Mouse (Mus musculus) neural tube, embryonic 12.5 days (tissue): ENCODE measurements around the gene Hist1h2aa. TPM values are rescaled to one million over a fixed set of nuclear protein-coding genes. Genes with fewer than 3 reads are reported as not detected.
A peak's percentile ranks its signal among the peaks of the same experiment; 100 is the strongest.

Experiments used
- ATAC-seq: fragments of 200-750 bp; cut with Nextera tagmentation; 2 replicates; pipeline ENCODE4 v1.8.0; 2017; ENCODE audit warnings: low read depth, mild to moderate bottlenecking, moderate TSS enrichment, moderate library complexity; ENCODE audit not compliant: low FRiP score
- H3K27ac ChIP-seq: fragments of 300-500 bp; sonication (generic); 2 replicates; pipeline ENCODE4 v1.5.1; 2016
- H3K27me3 ChIP-seq: fragments of 300-500 bp; sonication (generic); replicated peaks from 2 replicates; pipeline ENCODE4 v1.6.1; 2016; ENCODE audit warnings: mild to moderate bottlenecking
- H3K36me3 ChIP-seq: fragments of 300-500 bp; sonication (generic); 2 replicates; pipeline ENCODE4 v1.6.1; 2016; ENCODE audit warnings: mild to moderate bottlenecking
- H3K4me1 ChIP-seq: fragments of 300-500 bp; sonication (generic); 2 replicates; pipeline ENCODE4 v1.6.1; 2016
- H3K4me2 ChIP-seq: fragments of 300-500 bp; sonication (generic); replicated peaks from 2 replicates; pipeline ENCODE4 v1.6.1; 2016; ENCODE audit warnings: mild to moderate bottlenecking
- H3K4me3 ChIP-seq: fragments of 300-500 bp; sonication (generic); 2 replicates; pipeline ENCODE4 v1.5.1; 2016
- H3K9ac ChIP-seq: fragments of 300-500 bp; sonication (generic); 2 replicates; pipeline ENCODE4 v1.6.1; 2016; ENCODE audit warnings: mild to moderate bottlenecking
- H3K9me3 ChIP-seq: fragments of 300-500 bp; sonication (generic); 2 replicates; pipeline ENCODE4 v1.6.1; 2016; ENCODE audit warnings: mild to moderate bottlenecking
- WGBS: fragments of 180-500 bp; shearing (Covaris S2); methylation state at CpG from one replicate; pipeline ENCODE4 v1.1.7; 2016; 5-methylcytosine and 5-hydroxymethylcytosine counted together
- polyA plus RNA-seq: library from polyadenylated mRNA; unstranded; fragments of >200 nt; fragmentation: Nextera tagmentation; extraction: Ambion mirVana; gene quantifications from 2 replicates; pipeline ENCODE4 v1.2.1, GENCODE M21; 2016

Gene Hist1h2aa
- polyA plus RNA-seq, 1 experiment from 2014 or later = not detected

DNA sequence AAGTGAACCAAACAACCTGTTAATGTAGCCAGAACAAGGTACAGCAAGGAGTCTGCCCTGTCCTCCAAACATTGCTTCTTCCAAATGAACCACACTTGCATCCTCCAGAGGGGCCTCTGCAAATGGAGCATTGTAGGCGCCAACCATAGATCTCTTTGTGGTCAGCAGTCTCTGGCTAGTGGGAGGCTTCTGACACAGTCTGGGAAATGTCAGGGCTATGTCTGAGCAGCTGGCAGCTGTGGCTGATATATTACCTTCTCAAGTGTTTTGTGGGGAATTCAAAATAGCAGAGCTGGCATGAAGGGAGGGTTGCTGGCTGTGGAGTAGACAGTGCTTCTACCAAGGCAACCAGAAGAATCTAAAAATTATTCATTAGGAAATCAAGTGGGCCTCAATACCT is 18.1 kb upstream of the Hist1h2aa start:
- H3K27ac ChIP-seq = no peak overlapping the region
- no peaks in the 10 kb centered on the region for H3K9me3 ChIP-seq
- ATAC-seq = no peak
- peaks cover 3% of the 10 kb centered on the region; the same call in 1 of the 2 replicates for H3K4me1 ChIP-seq
- H3K9ac ChIP-seq = no peak overlapping the region
- no peak overlapping the region for H3K4me3 ChIP-seq
- no peaks in the 10 kb centered on the region for H3K27me3 ChIP-seq
- no peaks in the 10 kb centered on the region for H3K36me3 ChIP-seq
- WGBS = 84% methylated on average over 1 of the region's 1 CpGs
- H3K4me2 ChIP-seq = no peak overlapping the region

GRCm38 (mm10) chr13:23917674-23918073 is 16.6 kb upstream of the Hist1h2aa start:
- peaks cover 3% of the 10 kb centered on the region; the same call in 1 of the 2 replicates for H3K4me1 ChIP-seq
- H3K36me3 ChIP-seq = no peaks in the 10 kb centered on the region
- H3K27me3 ChIP-seq = no peaks in the 10 kb centered on the region
- H3K4me2 ChIP-seq = no peak overlapping the region
- no peak overlapping the region for H3K9ac ChIP-seq
- no peak overlapping the region for H3K4me3 ChIP-seq
- H3K27ac ChIP-seq = no peak overlapping the region
- no peaks in the 10 kb centered on the region for H3K9me3 ChIP-seq
- no peak for ATAC-seq
- 78% methylated on average over 4 of the region's 4 CpGs for WGBS

- no peaks in the 10 kb centered on the region for H3K27me3 ChIP-seq
- no peak overlapping the region for H3K4me3 ChIP-seq
- ATAC-seq = no peak
- no peak overlapping the region for H3K4me2 ChIP-seq
- WGBS = 69% methylated on average over 2 of the region's 2 CpGs
- no peaks in the 10 kb centered on the region for H3K36me3 ChIP-seq
- no peaks in the 10 kb centered on the region for H3K4me1 ChIP-seq
- H3K27ac ChIP-seq = no peak overlapping the region
- H3K9ac ChIP-seq = no peak overlapping the region
- H3K9me3 ChIP-seq = no peaks in the 10 kb centered on the region
Measured at GRCm38 (mm10) chr13:23925792-23926191, 8.5 kb upstream of the Hist1h2aa start.

DNA sequence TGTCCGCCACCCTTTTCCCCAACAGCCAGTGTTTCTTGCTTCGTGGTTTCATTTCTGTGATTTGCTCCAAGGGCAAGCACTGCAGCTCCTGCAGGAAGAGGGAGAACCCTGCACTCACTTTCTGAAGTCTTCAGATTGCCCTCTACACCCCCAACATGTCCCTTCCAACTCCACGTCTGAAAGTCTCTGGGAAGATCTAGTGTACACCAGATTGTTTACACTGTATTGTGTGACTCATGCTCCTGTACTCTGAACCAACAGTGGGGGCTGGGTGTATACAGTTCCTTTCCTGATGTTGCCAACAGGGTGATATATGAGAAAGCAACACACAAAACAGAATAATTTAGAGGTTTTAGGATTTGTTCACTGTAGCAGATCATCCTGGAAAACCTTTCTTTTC is 5.6 kb upstream of the Hist1h2aa start:
- no peak overlapping the region for H3K9ac ChIP-seq
- no peaks in the 10 kb centered on the region; the same call in 1 of the 2 replicates for H3K9me3 ChIP-seq
- H3K36me3 ChIP-seq = no peaks in the 10 kb centered on the region
- 68% methylated on average over 3 of the region's 3 CpGs for WGBS
- no peaks in the 10 kb centered on the region for H3K4me1 ChIP-seq
- H3K4me3 ChIP-seq = no peak overlapping the region
- no peaks in the 10 kb centered on the region for H3K27me3 ChIP-seq
- ATAC-seq = no peak
- no peak overlapping the region for H3K27ac ChIP-seq
- H3K4me2 ChIP-seq = no peak overlapping the region

DNA sequence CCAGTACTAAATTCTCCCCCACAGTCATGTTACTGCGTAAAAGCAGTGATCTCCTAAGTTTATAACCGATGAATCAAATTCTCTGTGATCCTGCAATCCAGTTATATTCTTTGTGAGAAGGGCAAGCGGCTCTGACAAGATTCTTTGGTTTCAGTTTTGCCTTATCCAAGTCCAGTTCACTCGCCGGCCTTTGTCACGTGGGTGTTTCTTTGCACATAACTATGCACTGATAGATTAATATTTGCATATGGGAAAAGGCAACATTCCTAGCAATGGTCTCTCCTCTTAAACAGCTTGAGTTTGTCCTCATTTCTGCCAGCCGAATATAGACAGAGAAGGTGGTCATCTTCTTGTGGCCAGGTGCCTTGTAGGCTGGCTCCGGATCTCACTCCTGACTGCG is 3.8 kb upstream of the Hist1h2aa start:
- no peak overlapping the region for H3K27ac ChIP-seq
- ATAC-seq = no peak
- WGBS = 94% methylated on average over 9 of the region's 9 CpGs
- no peaks in the 10 kb centered on the region for H3K4me1 ChIP-seq
- H3K4me2 ChIP-seq = no peak overlapping the region
- H3K9me3 ChIP-seq = peaks cover 4% of the 10 kb centered on the region
- no peak overlapping the region for H3K9ac ChIP-seq
- no peaks in the 10 kb centered on the region for H3K36me3 ChIP-seq
- H3K4me3 ChIP-seq = no peak overlapping the region
- no peaks in the 10 kb centered on the region for H3K27me3 ChIP-seq

- Histone ChIP-seq H3K27ac (no peak overlapping the region), H3K4me3 (no peak overlapping the region), H3K9me3 (peaks cover 4% of the 10 kb centered on the region), H3K4me2 (no peak overlapping the region), H3K27me3 (no peaks in the 10 kb centered on the region), H3K36me3 (no peaks in the 10 kb centered on the region), H3K9ac (no peak overlapping the region), H3K4me1 (no peaks in the 10 kb centered on the region)
- ATAC-seq = no peak
- WGBS = 84% methylated on average over 11 of the region's 11 CpGs
Measured at GRCm38 (mm10) chr13:23930904-23931303, 3.4 kb upstream of the Hist1h2aa start.

- Histone ChIP-seq H3K4me3 (no peak within 1 kb of the TSS), H3K36me3 (no peaks in the 10 kb centered on the region), H3K9me3 (peaks cover 4% of the 10 kb centered on the region), H3K27me3 (no peaks in the 10 kb centered on the region), H3K4me2 (no peak within 1 kb of the TSS), H3K27ac (no peak within 1 kb of the TSS), H3K4me1 (no peaks in the 10 kb centered on the region), H3K9ac (no peak within 1 kb of the TSS)
- no peak for ATAC-seq
- WGBS = 95% methylated on average over 39 of the region's 39 CpGs
Measured at GRCm38 (mm10) chr13:23933421-23934210, 646 bp upstream of the Hist1h2aa start, which contains the start of gene Hist1h2ba. Gene Hist1h2ba, minus strand, starts transcription at chr13:23934156.

- Histone ChIP-seq H3K36me3 (no peaks in the 10 kb centered on the region), H3K9me3 (peaks cover 4% of the 10 kb centered on the region), H3K4me3 (no peak overlapping the region), H3K4me2 (no peak overlapping the region), H3K27ac (no peak overlapping the region), H3K9ac (no peak overlapping the region), H3K27me3 (no peaks in the 10 kb centered on the region), H3K4me1 (no peaks in the 10 kb centered on the region)
- ATAC-seq = no peak
- WGBS = 81% methylated on average over 1 of the region's 1 CpGs
Measured at GRCm38 (mm10) chr13:23938699-23939098, 4.4 kb downstream of the Hist1h2aa start.

GRCm38 (mm10) chr13:23940291-23940690 is 6.0 kb downstream of the Hist1h2aa start:
- Histone ChIP-seq H3K9me3 (no peaks in the 10 kb centered on the region), H3K4me1 (no peaks in the 10 kb centered on the region), H3K4me3 (no peak overlapping the region), H3K9ac (no peak overlapping the region), H3K4me2 (no peak overlapping the region), H3K27me3 (no peaks in the 10 kb centered on the region), H3K36me3 (no peaks in the 10 kb centered on the region), H3K27ac (no peak overlapping the region)
- 59% methylated on average over 6 of the region's 6 CpGs for WGBS
- no peak for ATAC-seq

GRCm38 (mm10) chr13:23942861-23943260 is 8.6 kb downstream of the Hist1h2aa start:
- no peak overlapping the region for H3K4me2 ChIP-seq
- H3K27ac ChIP-seq = no peak overlapping the region
- no peak for ATAC-seq
- H3K9ac ChIP-seq = no peak overlapping the region
- 53% methylated on average over 2 of the region's 2 CpGs for WGBS
- no peaks in the 10 kb centered on the region for H3K36me3 ChIP-seq
- no peak overlapping the region for H3K4me3 ChIP-seq
- no peaks in the 10 kb centered on the region for H3K9me3 ChIP-seq
- H3K27me3 ChIP-seq = no peaks in the 10 kb centered on the region
- no peaks in the 10 kb centered on the region for H3K4me1 ChIP-seq

DNA sequence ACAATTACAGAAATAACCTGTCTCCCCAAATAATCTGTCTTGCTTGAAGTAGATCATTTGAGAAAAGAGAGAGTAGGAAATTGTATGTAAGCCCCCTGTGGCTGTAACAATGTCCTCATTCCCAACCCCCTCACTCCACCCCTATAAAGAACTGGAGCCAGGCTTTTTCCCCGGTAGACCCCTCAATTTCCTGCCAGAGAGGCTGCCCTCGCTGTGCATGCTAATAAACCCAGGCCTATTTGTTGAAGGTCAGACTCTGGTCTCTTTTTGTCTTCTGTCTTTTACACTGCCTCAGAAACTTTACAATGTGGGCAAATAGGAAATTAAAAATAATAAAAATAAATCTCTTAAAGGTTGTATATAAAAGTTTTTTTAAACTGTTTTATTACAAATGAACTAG is 12.0 kb downstream of the Hist1h2aa start:
- Histone ChIP-seq H3K36me3 (no peaks in the 10 kb centered on the region), H3K4me1 (no peaks in the 10 kb centered on the region), H3K9ac (no peak overlapping the region), H3K27me3 (no peaks in the 10 kb centered on the region), H3K9me3 (no peaks in the 10 kb centered on the region), H3K4me3 (no peak overlapping the region), H3K27ac (no peak overlapping the region), H3K4me2 (no peak overlapping the region)
- WGBS = 10% methylated on average over 2 of the region's 2 CpGs
- no peak for ATAC-seq

- 39% methylated on average over 14 of the region's 14 CpGs for whole genome bisulfite sequencing
- no peak overlapping the region for H3K27ac ChIP-seq
- ATAC-seq = peak; percentile 75
- no peaks in the 10 kb centered on the region for H3K9me3 ChIP-seq
- no peak overlapping the region for H3K9ac ChIP-seq
- H3K27me3 ChIP-seq = no peaks in the 10 kb centered on the region
- H3K4me2 ChIP-seq = no peak overlapping the region
- no peaks in the 10 kb centered on the region for H3K36me3 ChIP-seq
- no peak overlapping the region for H3K4me3 ChIP-seq
- H3K4me1 ChIP-seq = no peaks in the 10 kb centered on the region
Measured at GRCm38 (mm10) chr13:23949484-23950246, 15.4 kb downstream of the Hist1h2aa start.
